Comparison of ENCODE assay signal across 19 mouse cellular contexts in the genomic region with DNA sequence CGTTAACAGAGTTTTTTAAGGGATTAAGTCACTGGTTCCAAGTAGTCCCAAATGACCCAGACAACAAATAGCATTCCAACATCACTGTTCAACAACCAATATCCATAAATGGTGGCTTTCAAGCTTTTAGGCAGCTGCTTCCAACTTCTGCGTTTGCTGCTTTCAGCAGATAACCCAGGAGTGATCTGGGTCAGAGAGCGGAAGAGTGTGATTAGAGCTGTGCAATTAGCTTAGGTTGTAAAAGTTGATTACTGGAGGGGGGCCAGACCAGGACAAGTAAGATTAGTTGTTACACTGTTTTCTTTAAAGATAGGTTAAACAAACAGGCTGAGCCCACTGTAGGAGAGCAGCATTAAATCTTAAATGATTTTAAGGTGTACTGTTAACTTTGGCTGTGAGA.
"Had no signal": no experiment of that assay in that cellular context is flagged by ENCODE, and none has a peak within 500 bp of the region (broad histone marks: within the 10 kb centered on the region; RNA-seq: fewer than 3 reads in every experiment).

No protein-coding gene starts in this region.

- H3K36me3 ChIP-seq: liver, embryonic 13.5 days; midbrain, embryonic 12.5 days; midbrain, embryonic 15.5 days; neural tube, embryonic 12.5 days; neural tube, embryonic 15.5 days had no signal

- H3K4me3 ChIP-seq: liver, embryonic 13.5 days; midbrain, embryonic 12.5 days; midbrain, embryonic 15.5 days; neural tube, embryonic 12.5 days; neural tube, embryonic 15.5 days had no signal

- ATAC-seq: hindbrain, postnatal 0 days; inflammation-experienced regulatory T-cells, adult 6 months; liver, postnatal 0 days; lung, postnatal 0 days; midbrain, embryonic 15.5 days had no signal

- H3K9ac ChIP-seq: liver, embryonic 13.5 days; liver, postnatal 0 days; lung, embryonic 14.5 days; midbrain, embryonic 12.5 days; midbrain, embryonic 15.5 days; neural tube, embryonic 12.5 days; neural tube, embryonic 15.5 days had no signal

- DNase-seq: kidney, postnatal 10 days; liver, embryonic 13.5 days; liver, postnatal 0 days; lung, embryonic 14.5 days; lung, postnatal 36 days; right cerebral cortex, adult 18-20 months; right cerebral cortex, postnatal 14 days; right cerebral cortex, postnatal 4 days; thymus, adult 2 months; thymus, postnatal 14 days; thymus, postnatal 4 days had no signal

- H3K27me3 ChIP-seq: liver, embryonic 13.5 days; neural tube, embryonic 15.5 days had no signal

- H3K4me2 ChIP-seq: liver, embryonic 13.5 days; lung, embryonic 14.5 days; midbrain, embryonic 12.5 days; midbrain, embryonic 15.5 days; neural tube, embryonic 12.5 days; neural tube, embryonic 15.5 days had no signal

- H3K27ac ChIP-seq: hindbrain, postnatal 0 days; liver, embryonic 13.5 days; midbrain, embryonic 12.5 days; midbrain, embryonic 15.5 days; neural tube, embryonic 12.5 days; neural tube, embryonic 15.5 days; stomach, postnatal 0 days had no signal

- H3K9me3 ChIP-seq: liver, embryonic 13.5 days; midbrain, embryonic 12.5 days; midbrain, embryonic 15.5 days; neural tube, embryonic 12.5 days; neural tube, embryonic 15.5 days had no signal

- H3K4me1 ChIP-seq: midbrain, embryonic 15.5 days; neural tube, embryonic 12.5 days had no signal
